Mouse (Mus musculus) embryonic facial prominence, embryonic 12.5 days (tissue): ENCODE measurements around the gene Ccm2l. TPM values are rescaled to one million over a fixed set of nuclear protein-coding genes. Genes with fewer than 3 reads are reported as not detected.

ENCODE experiments used
- ATAC-seq: fragments of 200-750 bp; cut with Nextera tagmentation; 2 replicates; pipeline ENCODE4 v1.8.0; 2017; ENCODE audit not compliant: insufficient number of reproducible peaks, insufficient read depth, low FRiP score, low TSS enrichment
- H3K27ac ChIP-seq: fragments of 300-500 bp; sonication (generic); 2 replicates; pipeline ENCODE4 v1.5.1; 2016; ENCODE audit warnings: mild to moderate bottlenecking
- H3K27me3 ChIP-seq: fragments of 300-500 bp; sonication (generic); 2 replicates; pipeline ENCODE4 v1.6.1; 2016; ENCODE audit warnings: mild to moderate bottlenecking, moderate library complexity
- H3K36me3 ChIP-seq: fragments of 300-500 bp; sonication (generic); 2 replicates; pipeline ENCODE4 v1.6.1; 2016; ENCODE audit warnings: mild to moderate bottlenecking
- H3K4me1 ChIP-seq: fragments of 300-500 bp; sonication (generic); 2 replicates; pipeline ENCODE4 v1.6.1; 2016
- H3K4me2 ChIP-seq: fragments of 300-500 bp; sonication (generic); replicated peaks from 2 replicates; pipeline ENCODE4 v1.6.1; 2016; ENCODE audit warnings: mild to moderate bottlenecking, moderate library complexity
- H3K4me3 ChIP-seq: fragments of 300-500 bp; sonication (generic); 2 replicates; pipeline ENCODE4 v1.5.1; 2016; ENCODE audit warnings: mild to moderate bottlenecking
- H3K9ac ChIP-seq: fragments of 300-500 bp; sonication (generic); 2 replicates; pipeline ENCODE4 v1.6.1; 2016; ENCODE audit warnings: mild to moderate bottlenecking, moderate library complexity
- H3K9me3 ChIP-seq: fragments of 300-500 bp; sonication (generic); 2 replicates; pipeline ENCODE4 v1.6.1; 2016; ENCODE audit warnings: mild to moderate bottlenecking, moderate library complexity
- WGBS: fragments of 180-500 bp; shearing (Covaris S2); methylation state at CpG from one replicate; pipeline ENCODE4 v1.1.7; 2016; 5-methylcytosine and 5-hydroxymethylcytosine counted together
- polyA plus RNA-seq: library from polyadenylated mRNA; unstranded; fragments of >200 nt; fragmentation: Nextera tagmentation; extraction: Ambion mirVana; gene quantifications from 2 replicates; pipeline ENCODE4 v1.2.1, GENCODE M21; 2016

Gene Ccm2l
- polyA plus RNA-seq, 1 experiment from 2014 or later = 2.6 TPM

DNA sequence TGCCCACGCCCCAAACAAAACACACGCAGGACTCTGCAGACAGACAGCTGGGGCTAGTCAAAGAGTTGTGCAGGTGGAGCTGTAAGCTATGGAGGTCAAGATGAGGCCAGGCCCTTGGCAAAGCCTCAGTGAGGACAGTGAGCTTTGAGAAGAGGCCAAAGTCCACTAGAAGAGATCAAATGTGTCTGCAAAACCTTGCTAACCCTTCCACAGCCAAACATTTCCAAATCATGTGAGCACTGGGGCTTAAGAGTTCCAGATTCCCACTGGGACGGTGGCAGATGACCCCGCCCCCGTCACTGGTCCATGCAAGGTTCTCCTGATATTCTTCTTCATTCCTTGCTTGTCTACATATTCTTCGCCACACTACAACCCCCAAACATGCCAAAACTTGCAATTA, 16.1 kb downstream of the Ccm2l start:
- Histone ChIP-seq H3K4me2 (no peak overlapping the region), H3K9ac (no peak overlapping the region), H3K4me1 (no peaks in the 10 kb centered on the region), H3K27ac (no peak overlapping the region), H3K36me3 (no peaks in the 10 kb centered on the region), H3K27me3 (0 out of 2 replicates have a peak, but pooled peaks cover 4% of the 10 kb centered on the region), H3K4me3 (no peak overlapping the region), H3K9me3 (no peaks in the 10 kb centered on the region)
- 68% methylated on average over 6 of the region's 6 CpGs for WGBS
- ATAC-seq = no peak

- ATAC-seq = no peak
- H3K27ac ChIP-seq = no peak overlapping the region
- WGBS = 83% methylated on average over 8 of the region's 8 CpGs
- H3K4me3 ChIP-seq = no peak overlapping the region
- no peak overlapping the region for H3K4me2 ChIP-seq
- H3K9ac ChIP-seq = no peak overlapping the region
- no peaks in the 10 kb centered on the region for H3K36me3 ChIP-seq
- H3K27me3 ChIP-seq = 0 out of 2 replicates have a peak, but pooled peaks cover 4% of the 10 kb centered on the region
- H3K9me3 ChIP-seq = no peaks in the 10 kb centered on the region
- no peaks in the 10 kb centered on the region for H3K4me1 ChIP-seq
Measured at GRCm38 (mm10) chr2:153083275-153083674, 17.5 kb downstream of the Ccm2l start.

DNA sequence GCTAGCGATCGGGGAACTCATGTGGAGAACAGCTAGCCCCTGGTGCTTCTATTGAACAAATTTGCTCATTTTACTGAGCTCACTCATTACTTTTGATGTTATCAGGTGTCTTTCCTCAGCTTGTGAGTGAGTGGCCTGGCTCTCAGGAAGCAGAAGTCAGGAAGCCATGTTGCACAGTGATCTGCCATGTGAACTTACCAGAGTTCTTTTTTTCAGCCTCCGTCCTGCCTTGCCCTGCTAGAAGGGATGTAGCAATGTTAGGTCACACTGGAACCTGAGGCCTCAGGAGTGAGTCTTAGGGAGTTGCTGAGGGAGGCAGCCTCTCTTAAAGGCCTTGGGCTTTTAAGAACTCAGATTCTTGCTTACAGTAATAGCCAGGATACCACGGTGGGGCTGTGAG, 18.1 kb downstream of the Ccm2l start:
- no peak overlapping the region for H3K4me3 ChIP-seq
- H3K4me1 ChIP-seq = no peaks in the 10 kb centered on the region
- no peak for ATAC-seq
- no peak overlapping the region for H3K27ac ChIP-seq
- no peak overlapping the region for H3K4me2 ChIP-seq
- 83% methylated on average over 4 of the region's 4 CpGs for WGBS
- H3K27me3 ChIP-seq = 0 out of 2 replicates have a peak, but pooled peaks cover 4% of the 10 kb centered on the region
- H3K9ac ChIP-seq = no peak overlapping the region
- H3K36me3 ChIP-seq = no peaks in the 10 kb centered on the region
- no peaks in the 10 kb centered on the region for H3K9me3 ChIP-seq

GRCm38 (mm10) chr2:153084261-153084976, 18.7 kb downstream of the Ccm2l start:
- Histone ChIP-seq H3K36me3 (no peaks in the 10 kb centered on the region), H3K4me1 (no peaks in the 10 kb centered on the region), H3K9me3 (no peaks in the 10 kb centered on the region), H3K27ac (no peak overlapping the region), H3K4me3 (no peak overlapping the region), H3K9ac (no peak overlapping the region), H3K27me3 (0 out of 2 replicates have a peak, but pooled peaks cover 4% of the 10 kb centered on the region), H3K4me2 (no peak overlapping the region)
- 59% methylated on average over 7 of the region's 7 CpGs for WGBS
- ATAC-seq = no peak

GRCm38 (mm10) chr2:153085556-153085955, 19.8 kb downstream of the Ccm2l start:
- no peak overlapping the region for H3K27ac ChIP-seq
- 91% methylated on average over 6 of the region's 6 CpGs for WGBS
- no peaks in the 10 kb centered on the region for H3K4me1 ChIP-seq
- 0 out of 2 replicates have a peak, but pooled peaks cover 4% of the 10 kb centered on the region for H3K27me3 ChIP-seq
- H3K9ac ChIP-seq = no peak overlapping the region
- H3K4me2 ChIP-seq = no peak overlapping the region
- H3K36me3 ChIP-seq = no peaks in the 10 kb centered on the region
- no peak for ATAC-seq
- H3K9me3 ChIP-seq = no peaks in the 10 kb centered on the region
- H3K4me3 ChIP-seq = no peak overlapping the region

DNA sequence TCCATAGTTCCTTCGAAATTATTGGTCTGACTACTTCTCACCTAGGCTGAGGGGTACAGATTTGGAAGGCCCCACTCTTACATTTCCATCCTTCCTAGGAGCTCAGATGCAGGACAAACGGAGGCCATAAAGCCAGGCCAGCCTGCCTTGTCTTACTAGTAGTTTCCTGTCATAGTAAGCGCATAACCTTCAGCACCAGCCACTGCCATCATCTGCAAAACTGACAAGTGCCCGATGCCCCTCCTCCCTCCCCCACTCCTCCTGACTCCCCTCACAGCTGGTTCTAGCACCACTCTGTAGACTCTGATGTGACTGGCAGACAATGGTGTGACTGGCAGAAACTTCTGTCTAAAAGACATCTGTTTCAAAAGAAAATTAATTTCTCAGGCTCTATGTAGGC, 20.4 kb downstream of the Ccm2l start:
- ATAC-seq = no peak
- no peak overlapping the region for H3K27ac ChIP-seq
- no peak overlapping the region for H3K4me2 ChIP-seq
- H3K27me3 ChIP-seq = no peaks in the 10 kb centered on the region
- H3K9me3 ChIP-seq = no peaks in the 10 kb centered on the region
- 89% methylated on average over 4 of the region's 4 CpGs for WGBS
- no peaks in the 10 kb centered on the region for H3K4me1 ChIP-seq
- no peak overlapping the region for H3K9ac ChIP-seq
- no peaks in the 10 kb centered on the region for H3K36me3 ChIP-seq
- no peak overlapping the region for H3K4me3 ChIP-seq

- no peak overlapping the region for H3K4me3 ChIP-seq
- no peaks in the 10 kb centered on the region for H3K9me3 ChIP-seq
- no peak overlapping the region for H3K27ac ChIP-seq
- H3K9ac ChIP-seq = no peak overlapping the region
- H3K27me3 ChIP-seq = no peaks in the 10 kb centered on the region
- no peak overlapping the region for H3K4me2 ChIP-seq
- no peak for ATAC-seq
- WGBS = 86% methylated on average over 10 of the region's 10 CpGs
- no peaks in the 10 kb centered on the region for H3K4me1 ChIP-seq
- H3K36me3 ChIP-seq = no peaks in the 10 kb centered on the region
Measured at GRCm38 (mm10) chr2:153087091-153087490, 21.3 kb downstream of the Ccm2l start.

- 48% methylated on average over 2 of the region's 2 CpGs for WGBS
- H3K9me3 ChIP-seq = no peaks in the 10 kb centered on the region
- H3K4me3 ChIP-seq = no peak overlapping the region
- H3K4me2 ChIP-seq = no peak overlapping the region
- no peak for ATAC-seq
- no peak overlapping the region for H3K9ac ChIP-seq
- no peak overlapping the region for H3K27ac ChIP-seq
- H3K36me3 ChIP-seq = no peaks in the 10 kb centered on the region
- H3K4me1 ChIP-seq = no peaks in the 10 kb centered on the region
- no peaks in the 10 kb centered on the region for H3K27me3 ChIP-seq
Measured at GRCm38 (mm10) chr2:153089316-153089715, 23.6 kb downstream of the Ccm2l start.

DNA sequence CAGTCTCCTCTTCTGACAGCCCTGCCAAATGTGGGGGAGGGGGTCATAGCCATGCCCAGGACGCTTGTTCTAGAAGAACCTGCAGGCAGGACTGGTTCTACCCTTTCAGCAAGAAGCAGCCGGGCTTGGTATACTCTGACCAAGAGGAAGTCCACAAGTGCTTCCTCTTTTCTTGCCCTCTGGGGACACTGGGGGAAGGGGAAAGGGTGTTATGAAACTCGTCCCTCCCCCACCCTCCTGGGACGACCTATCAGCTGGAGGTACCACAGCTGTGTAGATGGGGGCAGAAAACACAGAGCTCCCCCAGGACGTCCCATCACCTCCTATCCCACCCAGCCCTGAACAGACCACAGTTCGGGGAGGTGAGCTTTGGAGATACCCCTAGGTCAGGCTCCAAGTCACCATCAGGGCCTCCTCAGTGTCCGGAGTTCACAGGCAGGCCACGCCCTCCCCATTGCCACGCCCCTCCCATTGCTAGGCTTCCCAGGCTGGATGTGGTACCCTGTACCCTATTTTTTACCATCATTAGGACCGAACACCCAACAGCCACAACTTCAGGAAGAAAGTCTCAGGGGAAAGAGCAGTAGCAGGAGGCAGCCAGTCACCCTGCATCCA, 24.9 kb downstream of the Ccm2l start:
- Histone ChIP-seq H3K36me3 (no peaks in the 10 kb centered on the region), H3K4me1 (no peaks in the 10 kb centered on the region), H3K4me2 (no peak overlapping the region), H3K27me3 (no peaks in the 10 kb centered on the region), H3K9me3 (no peaks in the 10 kb centered on the region), H3K27ac (no peak overlapping the region), H3K4me3 (no peak overlapping the region), H3K9ac (no peak overlapping the region)
- 35% methylated on average over 10 of the region's 10 CpGs for WGBS
- ATAC-seq = no peak

- no peak overlapping the region for H3K9ac ChIP-seq
- 34% methylated on average over 23 of the region's 23 CpGs for WGBS
- no peaks in the 10 kb centered on the region for H3K9me3 ChIP-seq
- peak overlapping the region; percentile 74 for H3K4me2 ChIP-seq
- H3K4me3 ChIP-seq = peak overlapping the region; percentile 41; the same call in 1 of the 2 replicates
- H3K27ac ChIP-seq = no peak overlapping the region
- H3K36me3 ChIP-seq = no peaks in the 10 kb centered on the region
- H3K27me3 ChIP-seq = peaks cover 62% of the 10 kb centered on the region
- no peak for ATAC-seq
- 0 out of 2 replicates have a peak, but pooled peaks cover 6% of the 10 kb centered on the region for H3K4me1 ChIP-seq
Measured at GRCm38 (mm10) chr2:153107046-153107766, 41.5 kb downstream of the Ccm2l start.

GRCm38 (mm10) chr2:153107802-153108201, 42.0 kb downstream of the Ccm2l start:
- H3K4me2 ChIP-seq = peak overlapping the region; percentile 74
- H3K36me3 ChIP-seq = no peaks in the 10 kb centered on the region
- no peak for ATAC-seq
- H3K4me3 ChIP-seq = peak overlapping the region; percentile 41
- H3K9me3 ChIP-seq = no peaks in the 10 kb centered on the region
- peaks cover 62% of the 10 kb centered on the region for H3K27me3 ChIP-seq
- H3K4me1 ChIP-seq = 0 out of 2 replicates have a peak, but pooled peaks cover 6% of the 10 kb centered on the region
- H3K27ac ChIP-seq = no peak overlapping the region
- 1% methylated on average over 15 of the region's 15 CpGs for WGBS
- no peak overlapping the region for H3K9ac ChIP-seq
